Mouse (Mus musculus): ENCODE measurements around the gene Rrp1b. TPM values are rescaled to one million over a fixed set of nuclear protein-coding genes. Genes with fewer than 3 reads are reported as not detected.

The Rrp1b gene
- polyA plus RNA-seq, 1 experiment from 2014 or later: 42.5 TPM

Other genes starting within 250 kb of the Rrp1b start
- 16.7 and 20.9 TPM in 2 replicates for gene Sik1, start 180.3 kb upstream of the Rrp1b start, polyA plus RNA-seq (2015; fragmentation: Nextera tagmentation; extraction: Ambion mirVana)
- 0.65 and 0.76 TPM in 2 replicates for gene Hsf2bp, start 249 bp downstream of the Rrp1b start, polyA plus RNA-seq (2015; fragmentation: Nextera tagmentation; extraction: Ambion mirVana)
- 6.9 TPM in 2 replicates for gene Notch3, start 130.8 kb downstream of the Rrp1b start, polyA plus RNA-seq (2015; fragmentation: Nextera tagmentation; extraction: Ambion mirVana)
- gene Ephx3, start 153.4 kb downstream of the Rrp1b start, polyA plus RNA-seq (2015; fragmentation: Nextera tagmentation; extraction: Ambion mirVana): 0.09 and 0.24 TPM in 2 replicates
- gene Brd4, start 248.6 kb downstream of the Rrp1b start, polyA plus RNA-seq (2015; fragmentation: Nextera tagmentation; extraction: Ambion mirVana): 84.3 and 84.6 TPM in 2 replicates

Measured in midbrain, embryonic 16.5 days (tissue).